Comparison of ENCODE assay signal across 31 mouse cellular contexts in the genomic region with DNA sequence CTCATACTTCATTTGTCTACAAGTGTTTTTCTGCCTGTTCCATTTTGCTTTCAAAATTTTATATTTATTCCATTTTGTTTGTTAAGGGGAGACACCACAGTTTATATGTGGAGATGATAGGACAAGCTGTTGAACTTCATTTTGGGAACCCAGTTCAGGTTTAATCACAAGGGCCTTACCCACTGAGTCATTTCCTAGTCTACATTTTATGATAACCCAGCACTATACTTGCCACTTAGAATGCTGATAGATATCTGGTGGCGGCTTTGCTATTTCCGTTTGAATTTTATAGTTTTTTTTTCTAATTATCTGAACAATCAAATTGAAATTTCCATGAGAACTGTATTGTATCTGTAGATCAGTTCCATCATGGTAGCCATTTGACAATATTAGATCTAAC.
"Had no signal": no experiment of that assay in that cellular context is flagged by ENCODE, and none has a peak within 500 bp of the region (broad histone marks: within the 10 kb centered on the region; RNA-seq: fewer than 3 reads in every experiment).

No protein-coding gene starts in this region.

- ATAC-seq: liver, embryonic 12.5 days; liver, postnatal 0 days; lung, postnatal 0 days; midbrain, embryonic 13.5 days; midbrain, embryonic 15.5 days; midbrain, embryonic 16.5 days had no signal

- H3K27ac ChIP-seq: limb, embryonic 10.5 days; limb, embryonic 12.5 days; limb, embryonic 13.5 days; limb, embryonic 15.5 days; liver, embryonic 12.5 days; liver, embryonic 13.5 days; liver, embryonic 14.5 days; liver, embryonic 15.5 days; lung, embryonic 15.5 days; macrophage; midbrain, embryonic 10.5 days; midbrain, embryonic 12.5 days; midbrain, embryonic 13.5 days; midbrain, embryonic 15.5 days; neural tube, embryonic 12.5 days had no signal

- H3K27me3 ChIP-seq: limb, embryonic 12.5 days; limb, embryonic 13.5 days; limb, embryonic 15.5 days; liver, embryonic 12.5 days; liver, embryonic 13.5 days; liver, embryonic 15.5 days; lung, embryonic 15.5 days; megakaryocyte, embryonic 14.5 days; midbrain, embryonic 12.5 days; midbrain, embryonic 13.5 days; midbrain, embryonic 15.5 days; neural tube, embryonic 12.5 days had no signal

- H3K4me2 ChIP-seq: limb, embryonic 12.5 days; limb, embryonic 13.5 days; limb, embryonic 15.5 days; liver, embryonic 11.5 days; liver, embryonic 12.5 days; liver, embryonic 13.5 days; liver, embryonic 15.5 days; lung, embryonic 14.5 days; lung, embryonic 15.5 days; midbrain, embryonic 11.5 days; midbrain, embryonic 12.5 days; midbrain, embryonic 13.5 days; midbrain, embryonic 15.5 days; neural tube, embryonic 12.5 days had no signal

- H3K9me3 ChIP-seq: limb, embryonic 10.5 days; limb, embryonic 12.5 days; limb, embryonic 13.5 days; limb, embryonic 15.5 days; liver, embryonic 12.5 days; liver, embryonic 13.5 days; liver, embryonic 15.5 days; lung, embryonic 15.5 days; megakaryocyte, embryonic 14.5 days; midbrain, embryonic 10.5 days; midbrain, embryonic 12.5 days; midbrain, embryonic 13.5 days; midbrain, embryonic 15.5 days; neural tube, embryonic 12.5 days had no signal

- H3K4me3 ChIP-seq: limb, embryonic 10.5 days; limb, embryonic 12.5 days; limb, embryonic 13.5 days; limb, embryonic 15.5 days; liver, embryonic 12.5 days; liver, embryonic 13.5 days; liver, embryonic 15.5 days; lung, embryonic 15.5 days; megakaryocyte, embryonic 14.5 days; midbrain, embryonic 10.5 days; midbrain, embryonic 12.5 days; midbrain, embryonic 13.5 days; midbrain, embryonic 15.5 days; myocyte; neural tube, embryonic 12.5 days had no signal

- H3K36me3 ChIP-seq: limb, embryonic 10.5 days; limb, embryonic 12.5 days; limb, embryonic 13.5 days; limb, embryonic 15.5 days; liver, embryonic 12.5 days; liver, embryonic 13.5 days; liver, embryonic 15.5 days; lung, embryonic 15.5 days; midbrain, embryonic 10.5 days; midbrain, embryonic 12.5 days; midbrain, embryonic 13.5 days; midbrain, embryonic 15.5 days; neural tube, embryonic 12.5 days had no signal

- DNase-seq: liver; liver, embryonic 13.5 days; liver, postnatal 0 days; lung, adult 18-20 months; lung, adult 2 months; lung, embryonic 14.5 days; lung, postnatal 10 days; lung, postnatal 14 days; lung, postnatal 36 days; lung, postnatal 4 days; midbrain, embryonic 14.5 days had no signal

- H3K9ac ChIP-seq: limb, embryonic 12.5 days; limb, embryonic 13.5 days; limb, embryonic 15.5 days; liver, embryonic 12.5 days; liver, embryonic 13.5 days; liver, embryonic 14.5 days; liver, embryonic 15.5 days; liver, postnatal 0 days; lung, embryonic 14.5 days; lung, embryonic 15.5 days; midbrain, embryonic 12.5 days; midbrain, embryonic 13.5 days; midbrain, embryonic 15.5 days; neural tube, embryonic 12.5 days had no signal

- H3K4me1 ChIP-seq: limb, embryonic 10.5 days; limb, embryonic 12.5 days; limb, embryonic 13.5 days; limb, embryonic 15.5 days; liver, embryonic 12.5 days; liver, embryonic 13.5 days; liver, embryonic 15.5 days; lung, embryonic 15.5 days; megakaryocyte, embryonic 14.5 days; midbrain, embryonic 10.5 days; midbrain, embryonic 12.5 days; midbrain, embryonic 13.5 days; midbrain, embryonic 15.5 days; neural tube, embryonic 12.5 days had no signal
